Mouse (Mus musculus): ENCODE measurements around the gene Col7a1. TPM values are rescaled to one million over a fixed set of nuclear protein-coding genes. Genes with fewer than 3 reads are reported as not detected.

Gene Col7a1
- polyA plus RNA-seq (2016; fragmentation: Nextera tagmentation; extraction: Ambion mirVana), result 1.6 and 1.9 TPM in 2 replicates

DNA sequence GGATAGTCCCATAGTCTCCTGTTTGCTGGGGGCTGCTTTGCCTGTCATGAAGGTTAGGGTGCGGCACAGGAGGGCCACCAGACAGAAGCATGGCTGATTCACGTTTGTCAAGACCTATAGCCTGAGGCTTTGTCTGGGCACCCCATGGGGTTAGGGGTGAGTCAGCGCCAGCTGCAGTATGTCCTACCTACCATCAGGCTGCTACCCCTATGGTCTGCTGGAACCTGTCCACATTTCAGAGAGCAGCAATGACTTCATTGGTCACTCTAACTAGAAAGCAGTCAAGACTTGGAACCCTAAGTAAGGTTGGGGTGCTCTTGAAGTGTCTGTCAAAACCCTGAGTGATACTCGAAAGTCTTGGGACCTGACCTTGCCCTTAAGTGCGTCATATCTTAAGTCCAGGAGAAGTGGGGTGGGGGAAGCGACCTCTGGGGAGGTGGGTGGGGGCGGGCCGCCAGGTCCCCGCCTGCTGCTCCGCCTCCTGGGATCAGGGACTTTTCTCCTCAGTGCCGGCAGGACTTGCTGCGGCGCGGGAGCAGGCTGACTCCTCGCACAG, at the start of gene Col7a1:
TSS of gene Col7a1 (plus strand) at position 506 of the 556 bp plus-strand sequence.
- Histone ChIP-seq H3K27ac (no peak within 1 kb of the TSS), H3K36me3 (peaks cover 28% of the 10 kb centered on the region), H3K9me3 (no peaks in the 10 kb centered on the region), H3K27me3 (replicated peaks) (peaks cover 25% of the 10 kb centered on the region), H3K4me1 (no peaks in the 10 kb centered on the region; the same call in 1 of the 2 replicates), H3K4me3 (no peak within 1 kb of the TSS), H3K9ac (no peak within 1 kb of the TSS), H3K4me2 (replicated peaks) (peak within 1 kb of the TSS; percentile 27)
- ATAC-seq (ENCODE audit: low FRiP score, low read depth), result no peak
- WGBS, result 8% methylated on average over 15 of the region's 15 CpGs

DNA sequence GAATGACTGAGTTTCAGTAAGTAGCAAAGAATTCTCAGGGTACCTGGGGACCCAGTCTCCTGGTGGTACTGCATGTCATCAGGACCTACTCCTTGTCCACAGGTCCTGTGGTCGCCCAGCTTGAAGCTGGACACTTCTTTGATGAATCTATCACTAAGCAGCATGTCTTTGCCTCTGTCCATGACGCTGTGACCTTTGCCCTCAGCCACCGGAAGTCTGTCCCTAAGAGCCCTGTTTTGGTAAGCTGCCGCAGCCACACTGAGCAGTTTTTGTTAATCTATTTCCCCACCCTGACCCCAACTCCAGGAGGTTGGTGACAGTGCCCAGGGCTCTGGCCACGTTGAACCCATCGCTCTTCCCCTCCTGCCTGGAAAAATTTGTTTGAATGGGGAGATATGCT, 41.1 kb upstream of the Col7a1 start:
- no peaks in the 10 kb centered on the region for H3K36me3 ChIP-seq
- no peak overlapping the region for H3K4me3 ChIP-seq
- ATAC-seq (ENCODE audit: low FRiP score, low read depth), result no peak
- no peak overlapping the region for H3K4me2 ChIP-seq (replicated peaks)
- no peak overlapping the region for H3K9ac ChIP-seq
- no peaks in the 10 kb centered on the region for H3K9me3 ChIP-seq
- 70% methylated on average over 6 of the region's 6 CpGs for WGBS
- H3K4me1 ChIP-seq, result 0 out of 2 replicates have a peak, but pooled peaks cover 6% of the 10 kb centered on the region
- H3K27me3 ChIP-seq (replicated peaks), result no peaks in the 10 kb centered on the region
- H3K27ac ChIP-seq, result no peak overlapping the region

DNA sequence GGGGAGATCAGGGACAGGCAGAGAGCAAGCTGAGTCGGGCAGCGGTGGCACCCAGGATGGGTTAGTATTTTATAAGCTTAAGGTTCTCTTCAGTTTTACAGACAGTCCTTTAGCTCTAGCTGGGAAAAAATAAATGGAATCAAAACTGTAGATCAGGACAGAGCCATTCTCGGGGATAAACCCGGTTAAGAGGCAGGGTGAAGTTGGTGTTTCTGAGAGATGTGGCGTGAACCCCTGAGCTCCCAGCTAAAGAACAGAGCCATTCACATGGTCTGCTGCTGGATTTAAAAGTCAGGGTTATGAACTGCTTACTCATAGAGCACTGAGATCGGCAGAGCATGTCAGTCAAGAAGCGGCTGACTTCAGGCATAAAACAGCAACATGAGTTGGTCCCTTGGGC, 40.2 kb upstream of the Col7a1 start:
- ATAC-seq (ENCODE audit: low FRiP score, low read depth), result no peak
- no peak overlapping the region for H3K4me2 ChIP-seq (replicated peaks)
- H3K36me3 ChIP-seq, result no peaks in the 10 kb centered on the region
- H3K9ac ChIP-seq, result no peak overlapping the region
- WGBS, result 85% methylated on average over 7 of the region's 7 CpGs
- 0 out of 2 replicates have a peak, but pooled peaks cover 6% of the 10 kb centered on the region for H3K4me1 ChIP-seq
- H3K4me3 ChIP-seq, result no peak overlapping the region
- no peaks in the 10 kb centered on the region for H3K27me3 ChIP-seq (replicated peaks)
- H3K27ac ChIP-seq, result no peak overlapping the region
- H3K9me3 ChIP-seq, result no peaks in the 10 kb centered on the region

DNA sequence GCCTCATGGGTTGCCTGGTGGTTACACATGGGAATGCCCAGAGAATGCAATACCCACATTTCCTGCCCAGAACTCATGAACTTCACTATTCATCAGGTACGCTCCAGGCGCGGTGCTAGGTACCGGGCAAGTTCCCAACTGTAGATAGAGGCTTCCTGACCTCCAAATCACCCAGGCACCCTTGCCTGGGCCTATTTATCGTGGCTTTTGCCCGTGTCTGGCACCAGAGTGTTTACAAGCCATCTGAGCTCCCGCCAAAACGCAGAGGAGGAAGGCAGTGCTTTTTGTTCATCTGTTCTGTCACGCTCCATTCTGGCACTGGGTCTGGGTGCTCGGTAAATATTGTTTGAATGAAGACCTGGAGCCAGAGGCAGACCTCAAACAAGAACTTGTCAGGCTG, 39.8 kb upstream of the Col7a1 start:
- no peaks in the 10 kb centered on the region for H3K36me3 ChIP-seq
- WGBS, result 81% methylated on average over 10 of the region's 10 CpGs
- no peak overlapping the region for H3K27ac ChIP-seq
- no peak overlapping the region for H3K4me2 ChIP-seq (replicated peaks)
- no peaks in the 10 kb centered on the region for H3K9me3 ChIP-seq
- 0 out of 2 replicates have a peak, but pooled peaks cover 6% of the 10 kb centered on the region for H3K4me1 ChIP-seq
- no peak overlapping the region for H3K4me3 ChIP-seq
- no peak overlapping the region for H3K9ac ChIP-seq
- no peak for ATAC-seq (ENCODE audit: low FRiP score, low read depth)
- H3K27me3 ChIP-seq (replicated peaks), result no peaks in the 10 kb centered on the region

DNA sequence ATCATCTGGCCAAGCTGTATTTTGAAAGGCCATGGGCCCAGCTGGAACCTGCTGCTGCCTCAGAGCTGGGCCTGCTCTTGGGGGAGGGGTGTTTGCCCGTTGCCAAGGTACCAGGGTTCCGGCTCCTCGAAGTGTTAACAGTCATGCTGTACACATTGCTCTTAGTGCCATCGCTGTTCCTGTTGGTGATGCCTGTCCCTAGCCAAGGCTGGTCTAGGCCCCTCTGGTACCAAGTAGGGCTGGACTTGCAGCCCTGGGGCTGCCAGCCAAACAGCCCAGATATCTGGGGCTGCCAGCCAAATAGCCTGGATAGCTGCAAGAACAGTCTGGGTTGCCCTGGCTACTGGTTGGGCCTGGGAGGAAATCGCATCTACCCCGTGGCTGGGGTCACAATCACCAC, 38.9 kb upstream of the Col7a1 start, which contains the start of gene Tmem89:
TSS of gene Tmem89 (plus strand) at position 129 of the 400 bp plus-strand sequence.
- ATAC-seq (ENCODE audit: low FRiP score, low read depth), result peak; percentile 33; the same call in 1 of the 2 replicates
- 0 out of 2 replicates have a peak, but pooled peaks cover 6% of the 10 kb centered on the region for H3K4me1 ChIP-seq
- H3K27me3 ChIP-seq (replicated peaks), result no peaks in the 10 kb centered on the region
- WGBS, result 75% methylated on average over 6 of the region's 6 CpGs
- H3K9ac ChIP-seq, result no peak within 1 kb of the TSS
- H3K27ac ChIP-seq, result no peak within 1 kb of the TSS
- H3K36me3 ChIP-seq, result no peaks in the 10 kb centered on the region
- no peaks in the 10 kb centered on the region for H3K9me3 ChIP-seq
- H3K4me3 ChIP-seq, result no peak within 1 kb of the TSS
- H3K4me2 ChIP-seq (replicated peaks), result no peak within 1 kb of the TSS

DNA sequence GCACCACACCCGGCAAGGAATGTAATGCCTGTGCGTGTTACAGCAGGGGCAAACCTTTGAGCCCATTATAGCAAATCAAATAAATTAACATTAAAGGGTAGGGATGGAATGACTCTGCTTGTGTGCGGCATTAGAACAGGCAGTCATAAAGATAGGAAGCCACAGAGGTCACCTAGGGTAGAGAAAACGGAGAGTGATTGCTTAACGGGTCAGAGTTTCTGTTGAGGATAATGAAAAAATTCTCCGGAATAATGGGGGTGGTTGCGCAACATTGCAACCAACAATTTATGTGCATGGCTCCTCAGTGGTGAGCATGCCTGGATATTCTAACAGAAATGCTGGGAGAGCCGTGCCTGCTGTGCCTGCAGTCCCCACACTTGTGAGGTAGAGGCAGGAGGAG, 27.5 kb upstream of the Col7a1 start:
- no peaks in the 10 kb centered on the region for H3K36me3 ChIP-seq
- no peak overlapping the region for H3K9ac ChIP-seq
- H3K27ac ChIP-seq, result no peak overlapping the region
- WGBS, result 69% methylated on average over 8 of the region's 8 CpGs
- no peaks in the 10 kb centered on the region for H3K27me3 ChIP-seq (replicated peaks)
- H3K4me1 ChIP-seq, result no peaks in the 10 kb centered on the region
- H3K4me3 ChIP-seq, result no peak overlapping the region
- no peak for ATAC-seq (ENCODE audit: low FRiP score, low read depth)
- H3K4me2 ChIP-seq (replicated peaks), result no peak overlapping the region
- no peaks in the 10 kb centered on the region for H3K9me3 ChIP-seq

DNA sequence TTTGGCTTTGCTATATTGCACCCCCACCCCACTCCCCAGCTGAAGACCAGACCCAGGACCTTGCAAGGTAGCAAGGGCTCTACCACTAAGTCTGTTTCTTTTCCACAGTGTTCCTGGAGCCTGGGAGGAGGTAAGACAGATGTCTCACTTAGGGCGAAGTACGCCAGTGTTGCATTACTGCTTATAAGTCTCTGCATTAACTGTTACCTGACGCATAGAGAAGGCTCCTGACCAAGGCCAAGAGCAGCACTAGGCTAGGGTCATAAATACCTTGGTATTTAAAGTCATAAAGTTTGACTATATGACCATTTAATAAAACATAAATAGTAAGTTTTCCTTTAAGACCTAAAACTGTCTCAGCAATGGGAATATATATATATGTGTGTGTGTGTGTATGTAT, 25.0 kb upstream of the Col7a1 start:
- H3K9me3 ChIP-seq, result no peaks in the 10 kb centered on the region
- no peak for ATAC-seq (ENCODE audit: low FRiP score, low read depth)
- H3K4me2 ChIP-seq (replicated peaks), result no peak overlapping the region
- no peak overlapping the region for H3K27ac ChIP-seq
- H3K4me3 ChIP-seq, result no peak overlapping the region
- no peaks in the 10 kb centered on the region for H3K4me1 ChIP-seq
- WGBS, result 81% methylated on average over 3 of the region's 3 CpGs
- no peaks in the 10 kb centered on the region for H3K36me3 ChIP-seq
- no peaks in the 10 kb centered on the region for H3K27me3 ChIP-seq (replicated peaks)
- no peak overlapping the region for H3K9ac ChIP-seq

DNA sequence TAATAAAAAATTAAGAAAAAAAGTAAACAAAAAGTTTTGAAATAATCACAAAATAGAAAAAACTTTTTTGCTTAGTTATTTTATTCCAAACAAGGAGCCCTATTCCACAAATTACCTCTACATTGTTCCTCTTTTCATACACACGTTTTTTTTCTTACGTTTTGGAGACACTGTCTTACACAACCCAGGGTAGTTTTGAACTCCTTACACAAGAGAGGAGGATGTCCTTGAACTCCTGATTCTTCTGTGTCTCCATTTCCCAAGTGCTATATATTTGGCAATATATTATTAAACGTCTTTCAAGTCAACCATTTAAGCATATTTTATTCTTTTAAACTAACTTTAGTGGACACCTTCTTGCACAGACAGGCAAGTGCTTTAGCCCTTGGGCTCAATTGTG, 17.4 kb upstream of the Col7a1 start:
- Histone ChIP-seq H3K4me2 (replicated peaks) (peak overlapping the region; percentile 41), H3K27ac (no peak overlapping the region), H3K9ac (no peak overlapping the region), H3K4me3 (no peak overlapping the region), H3K27me3 (replicated peaks) (no peaks in the 10 kb centered on the region), H3K36me3 (peaks cover 25% of the 10 kb centered on the region), H3K9me3 (no peaks in the 10 kb centered on the region), H3K4me1 (peaks cover 6% of the 10 kb centered on the region)
- 18% methylated on average over 3 of the region's 3 CpGs for WGBS
- ATAC-seq (ENCODE audit: low FRiP score, low read depth), result no peak

DNA sequence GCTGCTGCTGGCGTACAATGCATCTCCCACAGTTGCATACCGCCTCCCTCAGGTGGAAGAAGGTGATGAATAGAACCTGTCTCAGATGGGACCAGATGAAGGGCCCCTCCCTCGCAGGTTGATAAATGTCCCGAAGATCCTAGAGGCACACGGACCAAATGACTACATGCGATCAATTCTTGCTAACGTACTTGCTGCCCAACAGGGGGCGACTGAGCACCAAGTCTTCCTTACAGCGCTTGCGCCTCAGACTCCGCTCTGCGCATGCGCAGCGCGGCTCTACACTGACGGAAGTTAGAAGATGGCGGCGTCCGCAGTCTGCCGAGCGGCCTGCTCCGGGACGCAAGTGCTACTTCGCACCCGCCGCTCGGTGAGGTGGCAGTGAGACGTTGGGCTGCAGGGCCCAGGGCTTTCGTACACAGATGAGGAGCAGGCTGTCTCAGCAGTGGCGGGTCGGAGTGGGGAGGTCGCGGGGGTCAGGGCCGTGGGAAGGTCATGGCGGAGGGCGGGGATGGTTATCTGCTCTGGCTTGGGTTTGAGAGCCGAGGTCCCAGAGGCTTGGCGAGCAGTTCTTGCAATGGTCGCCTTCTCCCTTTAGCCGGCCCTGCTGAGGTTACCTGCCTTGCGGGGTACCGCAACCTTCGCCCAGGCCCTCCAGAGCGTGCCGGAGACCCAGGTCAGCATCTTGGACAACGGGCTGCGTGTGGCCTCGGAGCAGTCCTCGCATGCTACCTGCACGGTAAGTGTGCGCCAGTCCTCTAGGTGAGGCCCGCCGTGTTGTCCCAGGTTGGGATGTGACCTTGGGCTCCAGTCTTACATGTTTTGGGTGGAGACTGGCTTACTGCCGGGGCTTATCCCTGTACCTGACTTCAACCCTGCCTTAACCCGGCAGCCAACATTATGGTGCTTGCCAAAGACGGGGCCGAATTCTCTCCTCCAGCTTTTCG, 16.7 kb upstream of the Col7a1 start, which contains the start of gene Uqcrc1:
TSS of gene Uqcrc1 (plus strand) at position 216 of the 947 bp plus-strand sequence.
- Histone ChIP-seq H3K4me3 (peak within 1 kb of the TSS; percentile 91), H3K27ac (no peak within 1 kb of the TSS)

DNA sequence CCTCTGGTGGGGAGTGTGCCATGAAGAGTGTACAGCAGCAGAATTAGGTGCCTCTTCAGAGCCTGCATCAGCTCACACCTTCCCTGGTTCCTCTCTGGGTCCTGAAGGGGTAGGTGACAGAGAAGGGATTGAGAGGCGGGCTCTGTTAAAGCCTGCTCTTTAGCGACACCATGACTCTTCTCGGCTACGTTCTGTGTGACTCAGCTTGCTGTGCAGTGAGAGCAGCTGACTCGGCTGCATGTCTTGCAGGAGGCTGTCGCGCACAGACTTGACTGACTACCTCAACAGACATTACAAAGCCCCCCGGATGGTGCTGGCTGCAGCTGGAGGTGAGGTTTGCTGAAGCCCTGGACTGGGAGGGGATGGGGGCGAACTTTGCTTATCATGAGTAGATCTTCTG, 8.3 kb upstream of the Col7a1 start:
- Histone ChIP-seq H3K4me1 (no peaks in the 10 kb centered on the region), H3K4me2 (replicated peaks) (no peak overlapping the region), H3K27ac (no peak overlapping the region), H3K27me3 (replicated peaks) (no peaks in the 10 kb centered on the region), H3K9me3 (no peaks in the 10 kb centered on the region), H3K4me3 (no peak overlapping the region), H3K36me3 (peaks cover 89% of the 10 kb centered on the region), H3K9ac (no peak overlapping the region)
- ATAC-seq (ENCODE audit: low FRiP score, low read depth), result no peak
- 85% methylated on average over 9 of the region's 9 CpGs for WGBS

More for the DNA sequence above, 16.7 kb upstream of the Col7a1 start, which contains the start of gene Uqcrc1:
- peak within 1 kb of the TSS; percentile 84 for H3K9ac ChIP-seq
- peak; percentile 90 for ATAC-seq (ENCODE audit: low FRiP score, low read depth)
- H3K27me3 ChIP-seq (replicated peaks), result no peaks in the 10 kb centered on the region
- H3K9me3 ChIP-seq, result no peaks in the 10 kb centered on the region
- H3K36me3 ChIP-seq, result peaks cover 32% of the 10 kb centered on the region
- H3K4me1 ChIP-seq, result peaks cover 6% of the 10 kb centered on the region
- 1% methylated on average over 58 of the region's 58 CpGs for WGBS
- H3K4me2 ChIP-seq (replicated peaks), result peak within 1 kb of the TSS; percentile 88

DNA sequence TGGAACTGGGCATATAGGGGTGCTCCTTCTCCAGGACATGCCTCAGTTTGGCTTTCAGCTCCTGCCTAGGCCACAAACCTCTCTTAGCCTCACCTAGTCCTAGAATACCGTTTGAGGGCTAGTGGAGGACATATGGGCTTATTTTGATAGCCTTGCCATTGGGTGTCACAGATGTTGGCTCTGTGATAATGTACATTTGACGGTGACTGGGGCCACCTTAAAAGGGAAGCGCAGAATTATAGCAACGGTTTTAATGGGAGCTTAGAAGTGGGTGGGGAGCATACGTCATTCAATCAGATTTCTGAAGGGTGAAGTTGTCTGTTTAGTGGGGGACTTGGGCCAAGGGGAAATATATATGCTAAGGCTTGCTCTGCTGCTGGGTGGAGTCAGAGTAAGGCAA, 7.8 kb upstream of the Col7a1 start:
- 89% methylated on average over 5 of the region's 5 CpGs for WGBS
- no peak for ATAC-seq (ENCODE audit: low FRiP score, low read depth)
- Histone ChIP-seq H3K27me3 (replicated peaks) (no peaks in the 10 kb centered on the region), H3K9me3 (no peaks in the 10 kb centered on the region), H3K4me3 (no peak overlapping the region), H3K4me1 (no peaks in the 10 kb centered on the region), H3K27ac (no peak overlapping the region), H3K4me2 (replicated peaks) (no peak overlapping the region), H3K36me3 (peaks cover 90% of the 10 kb centered on the region), H3K9ac (no peak overlapping the region)

DNA sequence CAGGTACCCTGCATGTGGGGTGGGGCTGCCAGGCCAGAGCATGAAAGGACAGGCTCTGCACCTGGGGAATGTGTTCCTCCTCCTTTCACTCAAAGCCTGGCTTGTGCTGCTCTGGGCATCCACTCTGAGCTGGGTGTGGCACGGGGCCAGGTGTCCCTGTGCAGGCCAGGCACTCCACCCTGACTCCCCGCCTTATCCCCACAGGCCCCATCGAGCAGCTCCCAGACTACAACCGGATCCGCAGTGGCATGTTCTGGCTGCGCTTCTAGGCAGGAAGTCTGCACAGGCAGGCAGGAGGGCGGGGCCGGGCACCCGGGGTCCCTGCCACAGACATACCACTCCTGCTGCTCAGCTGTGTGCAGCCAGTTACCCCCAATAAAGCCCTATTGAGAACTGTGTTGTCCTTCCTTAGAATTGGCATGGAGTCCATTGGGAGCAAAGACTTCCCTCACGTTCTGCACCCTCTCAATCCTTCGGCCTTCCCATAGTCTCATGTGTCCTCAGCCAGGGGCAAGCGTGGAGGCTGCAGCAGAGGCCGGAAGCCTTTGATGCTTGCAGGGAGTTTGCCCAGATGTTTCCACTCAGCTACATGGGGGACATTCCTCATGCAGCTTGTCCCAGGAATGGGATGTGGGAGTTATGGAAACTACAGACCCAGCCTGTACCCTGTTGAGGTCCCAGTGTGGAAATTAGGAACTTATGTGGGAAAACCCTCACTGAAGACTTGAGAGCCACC, 4.0 kb upstream of the Col7a1 start:
- peaks cover 23% of the 10 kb centered on the region for H3K27me3 ChIP-seq (replicated peaks)
- no peak overlapping the region for H3K27ac ChIP-seq
- no peak overlapping the region for H3K4me3 ChIP-seq
- no peak for ATAC-seq (ENCODE audit: low FRiP score, low read depth)
- H3K4me1 ChIP-seq, result no peaks in the 10 kb centered on the region; the same call in 1 of the 2 replicates
- no peak overlapping the region for H3K9ac ChIP-seq
- H3K9me3 ChIP-seq, result no peaks in the 10 kb centered on the region
- WGBS, result 84% methylated on average over 13 of the region's 13 CpGs
- H3K4me2 ChIP-seq (replicated peaks), result no peak overlapping the region
- peaks cover 64% of the 10 kb centered on the region for H3K36me3 ChIP-seq
